Mouse (Mus musculus) cerebellum, adult 2 months (tissue): ENCODE data around the gene Timm29.

Experiments
- CTCF ChIP-seq: fragments of 200-500 bp; IDR thresholded peaks from 2 replicates; pipeline ENCODE4 v1.5.1; 2011; ENCODE audit warnings: low read depth, mild to moderate bottlenecking, control low read depth, low read length, moderate library complexity, borderline replicate concordance; ENCODE audit not compliant: insufficient read depth
- POLR2A ChIP-seq: fragments of 200-500 bp; IDR thresholded peaks from 2 replicates; pipeline ENCODE4 v1.6.1; 2011; ENCODE audit warnings: low read length, control low read depth, borderline replicate concordance; ENCODE audit not compliant: insufficient read depth

GRCm38 (mm10) chr9:21620229-21620628 is 27.7 kb downstream of the Timm29 start:
- TF ChIP-seq CTCF (no peak), POLR2A (no peak)
